Mouse (Mus musculus) right cerebral cortex, postnatal 14 days (tissue): ENCODE results near the gene Skap1.

Experiments used
- DNase-seq: peaks from one replicate; pipeline ENCODE4 v3.0.0; 2022

Gene Skap1

DNA sequence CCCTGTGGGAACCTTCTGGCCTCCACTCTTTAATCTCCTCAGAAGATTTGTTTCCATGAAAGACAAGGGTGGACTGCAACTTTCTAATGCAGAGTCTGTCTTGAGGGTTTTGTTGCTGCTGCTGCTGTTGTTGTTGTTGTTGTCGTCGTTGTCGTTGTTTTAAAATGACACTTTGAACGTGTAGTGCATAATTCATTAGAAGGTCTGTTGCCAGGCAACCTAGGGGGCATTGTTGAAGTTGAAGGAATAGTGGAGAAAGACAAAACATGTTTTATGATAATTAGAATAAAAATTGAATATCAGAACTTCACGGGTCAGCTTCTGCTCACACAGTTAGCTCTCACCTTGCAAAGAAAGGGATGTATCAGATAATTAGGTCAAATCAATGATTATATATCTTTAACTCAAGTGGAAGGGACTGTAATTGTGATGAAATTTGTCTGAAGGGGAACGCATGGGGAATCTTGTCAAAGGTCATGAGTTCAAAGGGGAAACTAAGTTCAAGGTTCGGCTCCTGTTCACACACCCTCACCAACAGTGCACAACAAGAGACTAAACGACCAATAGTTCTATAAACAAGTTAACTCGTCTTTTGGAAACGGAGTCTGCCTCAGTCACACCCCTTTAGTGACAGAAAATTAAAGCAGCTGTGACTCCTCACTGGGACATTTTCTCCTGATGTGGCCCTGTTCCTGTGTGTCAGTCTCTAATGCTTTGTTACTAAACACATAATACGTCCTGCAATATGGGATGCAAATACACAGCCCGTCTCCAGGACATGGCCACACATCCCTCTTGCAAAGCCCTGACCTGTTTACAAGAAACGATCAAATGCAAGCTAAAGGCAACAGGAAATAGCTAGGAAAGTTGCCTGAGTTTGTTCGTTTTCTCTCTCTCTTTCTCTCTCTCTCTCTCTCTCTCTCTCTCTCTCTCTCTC is 112.4 kb downstream of the Skap1 start:
- no peak for DNase-seq

DNA sequence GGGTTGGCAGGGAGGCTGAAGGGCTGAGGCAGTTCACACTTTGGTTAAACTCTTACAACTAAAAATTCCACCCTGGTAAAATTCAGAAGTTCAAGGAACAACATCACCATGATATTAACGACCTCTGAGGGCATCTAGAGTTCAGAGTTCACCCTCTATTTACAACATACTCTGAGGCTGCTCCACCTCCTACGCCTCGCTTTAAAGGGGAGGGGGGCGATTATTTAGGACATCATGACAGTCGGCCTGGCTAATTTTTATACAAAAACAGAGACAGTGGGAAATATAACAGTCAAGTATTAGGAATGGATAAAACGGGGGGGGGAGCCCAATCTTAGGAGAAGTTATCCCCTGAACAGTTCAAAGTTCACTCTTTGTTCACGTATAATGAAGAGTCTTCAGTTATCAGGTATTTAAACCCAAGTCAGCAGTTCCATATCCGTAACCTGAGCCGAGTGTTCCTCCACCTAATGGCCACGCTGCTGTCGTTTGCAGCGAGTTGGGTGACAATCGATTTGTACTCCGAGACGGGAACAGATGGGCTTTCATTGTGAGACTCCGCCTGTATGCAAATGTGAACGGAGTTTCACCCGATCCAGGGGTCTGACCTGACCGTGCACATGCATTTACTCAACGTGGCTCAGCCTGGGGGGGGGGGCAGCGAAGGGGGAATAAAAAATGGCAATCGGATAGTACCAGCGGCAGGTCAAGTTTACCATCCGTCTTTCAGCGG is 114.3 kb downstream of the Skap1 start:
- DNase-seq, result no peak

DNA sequence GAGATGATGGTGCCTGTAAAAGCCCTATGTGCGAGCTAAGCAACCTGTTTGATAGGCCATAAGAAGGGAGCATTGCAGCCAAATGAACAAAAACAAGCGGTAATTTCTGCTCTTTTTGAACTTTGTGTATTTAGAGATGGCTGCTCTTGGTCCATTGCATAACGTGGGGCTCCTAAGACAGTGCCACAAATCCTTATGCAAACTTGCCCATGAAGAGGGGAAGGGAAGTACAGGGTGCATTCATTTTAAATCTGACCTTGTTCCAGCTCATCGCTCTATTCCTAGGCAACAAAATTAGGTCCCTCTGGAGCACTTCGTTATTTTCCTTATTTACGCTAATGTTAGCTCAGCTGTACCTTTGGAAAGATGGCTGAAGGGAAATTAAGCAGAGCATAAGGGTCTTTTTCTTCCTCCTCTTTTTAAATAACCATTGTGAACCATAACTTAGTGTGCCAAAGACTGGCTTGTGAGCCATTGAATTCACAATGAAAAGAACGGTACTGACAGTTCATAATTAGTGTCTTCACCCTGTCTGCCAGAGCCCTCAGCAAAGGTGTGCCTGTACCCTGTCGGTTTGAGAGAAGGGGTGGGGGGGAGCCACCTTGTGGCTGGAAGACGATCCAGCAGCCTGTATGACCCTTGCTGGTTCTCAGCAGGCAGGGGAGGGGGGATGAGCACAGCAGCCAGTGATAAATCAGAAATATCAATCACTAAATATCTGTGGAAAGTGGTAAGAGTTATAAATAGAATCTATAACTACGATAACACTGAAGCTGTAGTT is 117.4 kb downstream of the Skap1 start:
- no peak for DNase-seq

DNA sequence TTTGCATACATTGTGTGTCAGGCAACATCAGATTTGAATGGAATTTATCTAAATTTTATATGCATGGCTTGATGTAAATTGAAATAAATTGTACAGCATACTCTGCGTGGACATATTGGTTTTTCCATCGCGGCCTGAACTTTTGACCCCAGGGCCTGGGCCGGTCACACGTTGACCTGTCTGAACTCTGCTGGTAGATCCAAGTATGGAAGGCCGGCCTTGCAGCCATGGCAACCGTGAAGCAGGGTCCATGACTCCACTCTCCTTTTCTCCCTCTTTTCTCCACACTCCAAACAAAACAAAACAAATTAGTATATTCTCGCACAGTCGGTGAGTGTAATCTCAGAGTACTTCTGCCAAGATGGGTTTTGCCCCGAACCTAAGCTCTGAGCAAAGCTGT is 118.2 kb downstream of the Skap1 start:
- no peak for DNase-seq

DNA sequence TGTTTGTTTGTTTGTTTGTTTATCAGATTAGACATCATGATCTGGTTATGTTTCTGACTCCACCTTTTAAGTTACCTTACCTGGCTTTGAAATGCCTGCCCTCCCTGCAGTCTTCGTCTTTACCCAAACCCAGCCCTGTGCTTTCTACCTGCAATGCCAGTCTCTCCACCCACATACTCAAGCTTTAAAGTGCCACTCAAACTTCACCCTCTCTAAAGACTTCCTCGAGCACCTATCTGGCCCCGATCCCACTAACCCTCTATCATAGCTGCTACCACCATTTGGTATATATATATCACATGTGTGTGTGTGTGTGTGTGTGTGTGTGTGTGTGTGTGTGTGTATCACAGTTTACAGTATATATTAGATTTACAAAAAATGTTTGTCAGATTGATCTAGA is 125.4 kb downstream of the Skap1 start:
- DNase-seq, result no peak

GRCm38 (mm10) chr11:96595890-96596289 is 131.5 kb downstream of the Skap1 start:
- DNase-seq, result no peak

DNA sequence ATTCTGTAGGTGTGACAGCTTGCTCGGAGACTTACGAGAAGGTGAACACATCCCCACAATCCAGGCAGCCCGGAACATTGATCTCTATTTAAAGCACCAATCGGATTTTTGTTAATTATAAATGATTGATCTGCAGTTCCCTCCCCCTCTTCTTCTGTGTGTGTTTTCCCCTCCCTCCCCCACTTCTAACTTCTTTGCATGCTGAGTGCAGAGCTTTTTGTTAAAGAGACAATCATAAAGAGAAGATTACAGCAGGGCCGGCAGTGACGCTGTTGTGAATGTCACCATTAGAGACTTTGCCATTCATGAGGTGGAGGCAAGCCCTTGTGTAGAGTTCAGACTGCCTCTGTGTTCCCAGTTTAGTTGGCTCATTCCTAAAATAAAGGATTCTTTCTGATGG is 131.9 kb downstream of the Skap1 start:
- DNase-seq, result no peak

GRCm38 (mm10) chr11:96602806-96603205 is 138.4 kb downstream of the Skap1 start:
- DNase-seq, result no peak

DNA sequence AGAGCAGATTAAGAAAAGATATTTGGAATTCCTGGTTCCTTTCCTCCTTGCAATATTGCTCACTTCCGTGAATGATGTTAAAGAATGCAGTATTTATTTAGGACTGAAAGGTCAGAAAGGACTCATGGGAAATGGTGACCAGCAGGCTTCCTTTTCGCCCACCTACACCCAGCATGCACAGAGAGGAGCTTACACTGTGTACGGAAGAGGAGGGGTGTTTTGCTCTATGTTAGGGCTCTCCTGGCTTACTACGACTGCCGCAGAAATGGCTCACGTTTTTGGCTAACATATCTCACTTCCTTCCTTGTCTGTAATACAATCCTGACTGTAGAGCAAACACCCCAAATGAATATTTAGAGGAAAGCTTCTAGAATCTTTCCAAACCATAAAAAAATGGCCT is 139.9 kb downstream of the Skap1 start:
- DNase-seq, result no peak

- no peak for DNase-seq
Observed at GRCm38 (mm10) chr11:96604751-96605450, 140.5 kb downstream of the Skap1 start.

DNA sequence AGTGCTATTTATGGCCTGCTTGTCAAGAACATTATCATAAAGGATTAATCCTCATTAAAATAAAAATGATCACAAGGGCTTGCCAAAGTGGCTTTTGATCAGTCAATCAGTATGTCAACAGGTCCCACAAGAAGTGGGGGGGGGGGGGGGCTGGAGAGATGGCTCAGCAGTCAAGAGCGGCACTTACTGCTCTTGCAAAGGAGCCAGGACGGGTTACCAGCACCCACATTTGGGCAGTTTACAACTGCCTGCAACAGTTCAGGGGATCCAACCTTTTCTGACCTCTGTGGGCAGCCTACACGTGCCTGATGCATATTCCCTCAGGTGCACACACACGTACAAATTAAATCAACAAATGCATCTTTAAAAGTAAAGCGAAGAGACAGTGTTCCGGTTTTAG is 141.1 kb downstream of the Skap1 start:
- no peak for DNase-seq

DNA sequence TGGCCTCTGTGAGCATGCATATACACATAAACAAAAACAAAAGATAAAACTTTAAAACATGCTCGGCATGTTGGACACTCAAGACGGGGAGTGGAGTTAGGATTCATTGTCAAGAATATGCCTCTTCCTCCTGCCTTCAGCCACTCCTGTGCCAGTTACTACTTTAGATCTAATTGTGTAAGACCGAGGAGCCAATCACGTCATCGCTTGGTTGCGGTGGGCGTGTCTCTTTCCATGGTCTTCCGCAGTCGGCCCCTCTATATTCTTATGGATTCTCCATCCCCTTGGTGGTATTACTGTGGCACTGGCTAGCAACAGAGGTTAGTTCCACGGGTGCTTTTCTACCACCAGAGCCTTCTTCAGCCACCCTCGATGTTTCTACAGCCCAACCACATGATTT is 148.2 kb downstream of the Skap1 start:
- no peak for DNase-seq

DNA sequence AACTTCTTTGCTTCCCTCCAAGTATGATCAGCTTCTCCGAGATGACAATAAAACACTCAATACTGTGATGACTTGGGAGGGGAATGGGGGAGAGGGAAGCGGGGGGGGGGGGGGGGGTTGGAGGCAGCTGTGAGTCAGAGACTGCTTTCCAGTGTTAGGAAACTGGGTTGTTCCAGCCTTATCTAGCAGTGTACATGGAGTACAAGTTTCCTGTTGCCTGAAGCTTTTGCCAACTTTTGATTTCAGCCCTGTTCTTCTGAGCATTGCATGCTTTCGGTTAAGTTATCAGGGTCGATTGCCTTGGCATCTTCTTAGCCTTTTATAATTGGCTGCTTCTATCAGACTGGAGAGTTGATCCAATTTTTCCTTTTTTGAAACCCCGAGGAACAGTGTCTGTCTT is 152.4 kb downstream of the Skap1 start:
- no peak for DNase-seq

- no peak for DNase-seq
Observed at GRCm38 (mm10) chr11:96618789-96619445, 154.5 kb downstream of the Skap1 start.

DNA sequence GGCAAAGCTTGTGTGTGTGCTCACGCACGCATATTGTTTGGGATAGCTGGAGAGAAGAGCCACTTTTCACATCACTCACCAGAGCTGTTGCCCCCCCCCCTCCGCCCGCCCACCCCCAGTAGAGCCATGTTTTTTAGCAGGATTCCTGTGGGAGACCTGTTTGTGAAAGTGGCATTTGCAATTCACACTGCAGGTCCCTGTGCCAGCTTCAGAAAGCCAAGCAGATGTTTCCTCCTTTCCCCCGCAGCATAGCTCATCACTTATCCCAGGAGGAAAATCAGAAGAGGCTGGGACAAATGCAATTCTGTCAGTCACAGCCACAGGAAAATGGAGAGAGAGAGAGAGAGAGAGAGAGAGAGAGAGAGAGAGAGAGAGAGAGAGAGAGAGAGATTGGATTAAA is 155.2 kb downstream of the Skap1 start:
- DNase-seq, result no peak

- no peak for DNase-seq
Observed at GRCm38 (mm10) chr11:96620006-96620405, 155.6 kb downstream of the Skap1 start.

DNA sequence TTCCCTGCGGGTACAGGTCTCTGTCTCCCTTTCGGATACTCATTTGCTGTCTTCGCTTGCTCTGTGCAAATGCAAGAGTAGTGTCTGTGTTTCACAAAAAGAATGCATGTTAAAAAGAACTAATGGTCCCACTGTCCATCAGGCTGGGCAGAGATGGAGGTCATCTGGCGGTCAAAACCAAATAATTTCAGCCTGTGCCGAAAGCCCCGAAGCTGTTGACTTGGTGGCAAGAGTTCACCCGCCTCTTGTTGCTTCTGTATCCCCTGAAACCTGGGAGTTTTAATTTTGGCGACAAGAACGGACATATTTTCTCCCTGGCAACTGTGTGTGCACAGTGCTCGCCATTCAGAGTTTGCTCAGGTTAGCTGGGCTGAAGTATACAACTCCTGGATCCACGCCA is 156.3 kb downstream of the Skap1 start:
- DNase-seq, result no peak

DNA sequence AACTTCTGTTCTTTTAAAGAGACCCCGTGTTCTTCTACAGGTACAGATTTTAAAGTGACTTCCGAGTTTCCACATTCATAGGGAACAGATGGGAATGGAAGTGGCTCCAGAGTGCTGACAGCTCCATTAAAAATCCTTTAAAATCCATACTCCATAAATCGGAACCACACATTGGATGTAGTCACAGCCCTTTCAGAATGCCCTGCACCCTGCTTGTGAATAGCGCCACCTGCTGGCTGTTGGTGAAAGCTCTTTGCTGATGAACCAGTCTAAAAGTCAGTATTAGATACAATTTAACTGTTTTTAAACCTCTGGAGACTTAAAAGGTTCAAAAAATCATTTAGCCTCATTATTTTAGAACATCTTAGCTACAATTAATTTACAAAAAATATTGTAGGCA is 156.8 kb downstream of the Skap1 start:
- peak; percentile 87 for DNase-seq

DNA sequence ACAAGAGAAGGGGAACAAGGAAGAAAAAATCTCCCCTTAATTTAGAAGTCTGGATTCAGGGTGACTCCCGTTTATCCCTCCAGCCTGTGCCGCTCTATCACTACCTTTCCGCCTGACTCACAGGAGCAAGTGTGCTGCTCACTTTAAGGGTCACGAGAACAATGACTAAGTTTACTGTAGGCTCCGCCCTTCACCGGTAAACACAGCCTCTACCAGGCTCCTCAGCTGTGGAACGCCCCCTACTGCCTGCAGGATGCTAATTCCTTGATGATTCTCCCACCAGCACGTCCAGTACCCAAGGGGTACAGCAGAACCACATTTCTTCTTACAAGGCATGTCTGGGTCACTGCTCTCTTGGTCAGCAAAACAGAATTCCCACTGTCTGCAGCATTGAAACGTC is 158.4 kb downstream of the Skap1 start:
- DNase-seq, result peak; percentile 11

DNA sequence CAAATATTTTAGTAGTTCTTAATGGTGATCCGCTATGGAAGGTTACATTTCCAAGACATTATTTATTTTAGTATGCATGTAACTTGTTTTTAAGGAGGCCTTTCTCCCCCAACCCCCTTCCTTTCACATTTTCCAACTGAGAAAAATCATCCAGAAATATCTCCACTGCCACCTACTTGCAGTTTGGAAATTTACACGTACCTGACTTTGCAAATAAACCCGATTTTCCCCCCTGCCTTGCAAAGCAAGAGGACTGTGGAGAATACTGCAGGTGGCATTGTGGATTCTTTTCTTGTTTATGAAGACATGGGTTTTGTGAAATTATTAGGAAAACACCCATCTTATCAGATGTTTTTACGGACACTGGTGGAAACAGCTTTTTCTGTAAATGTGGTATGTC is 160.0 kb downstream of the Skap1 start:
- DNase-seq, result no peak

- peak; percentile 20 for DNase-seq
Observed at GRCm38 (mm10) chr11:96629775-96630174, 165.4 kb downstream of the Skap1 start.

DNA sequence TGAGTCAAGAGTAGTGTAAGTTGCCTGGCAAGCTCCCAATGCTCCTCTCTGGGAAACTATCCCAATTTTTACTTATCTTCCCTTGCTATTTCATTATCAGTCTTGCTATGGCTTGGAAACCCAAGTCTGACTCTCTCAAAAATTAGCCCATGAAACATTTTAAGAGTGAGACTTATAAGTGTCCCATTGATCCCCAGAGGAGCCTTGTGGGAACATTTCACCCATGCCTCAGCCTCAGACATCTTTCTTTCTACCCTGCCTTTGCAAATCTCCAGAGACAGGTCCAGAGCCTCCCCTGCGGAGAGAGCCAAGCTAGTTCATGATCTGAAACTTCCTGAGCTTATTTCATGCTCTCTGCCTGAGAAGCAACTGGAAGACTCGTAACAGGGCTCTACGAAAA is 167.1 kb downstream of the Skap1 start:
- no peak for DNase-seq
